Mouse (Mus musculus): ENCODE measurements around the gene Crabp2. TPM values are rescaled to one million over a fixed set of nuclear protein-coding genes. Genes with fewer than 3 reads are reported as not detected.

Gene Crabp2
- total RNA-seq (2023): 1 to 10 TPM; 2.3 to 5.0 TPM

GRCm38 (mm10) chr3:87948378-87949265 is at the start of gene Crabp2:
Gene Crabp2, plus strand, starts transcription at chr3:87948666.

GRCm38 (mm10) chr3:87905880-87906485 is 42.5 kb upstream of the Crabp2 start, which contains the start of gene Hdgf:
Gene Hdgf, plus strand, starts transcription at chr3:87906321.

GRCm38 (mm10) chr3:87919336-87920108 is 28.9 kb upstream of the Crabp2 start, which contains the start of gene Mrpl24:
Gene Mrpl24, plus strand, starts transcription at chr3:87919506.

GRCm38 (mm10) chr3:87930078-87930795 is 18.2 kb upstream of the Crabp2 start, which contains the start of the genes Isg20l2 and Rrnad1:
Gene Isg20l2, plus strand, starts transcription at chr3:87930314.
Gene Rrnad1, minus strand, starts transcription at chr3:87930717.

GRCm38 (mm10) chr3:87970939-87971488 is 22.5 kb downstream of the Crabp2 start, which contains the start of gene Nes:
Gene Nes, plus strand, starts transcription at chr3:87971078.

GRCm38 (mm10) chr3:88000181-88000580 is 51.7 kb downstream of the Crabp2 start, which contains the start of gene Bcan:
Gene Bcan, minus strand, starts transcription at chr3:88000230.

Other genes starting within 250 kb of the Crabp2 start
- 1 to 10 TPM in 1 of 2 experiments, under 1 TPM in 1; 0.61 to 5.9 TPM for gene Lrrc71, start 200.0 kb upstream of the Crabp2 start, total RNA-seq (2023)
- gene Ntrk1, start 153.5 kb upstream of the Crabp2 start, total RNA-seq (2023): not detected
- under 1 TPM in 1 of 2 experiments, not detected in 1; 0.15 TPM for gene Insrr, start 151.7 kb upstream of the Crabp2 start, total RNA-seq (2023)
- 10 to 100 TPM; 35.6 to 35.9 TPM for gene Pear1, start 124.4 kb upstream of the Crabp2 start, total RNA-seq (2023)
- gene Sh2d2a, start 101.9 kb upstream of the Crabp2 start, total RNA-seq (2023): 100 to 1,000 TPM; 194 to 202 TPM
- gene Prcc, start 63.1 kb upstream of the Crabp2 start, total RNA-seq (2023): 10 to 100 TPM; 57.4 to 65.0 TPM
- 100 to 1,000 TPM; 103 to 104 TPM for gene Hdgf, start 42.3 kb upstream of the Crabp2 start, total RNA-seq (2023)
- gene Mrpl24, start 29.2 kb upstream of the Crabp2 start, total RNA-seq (2023): 100 to 1,000 TPM; 147 to 161 TPM
- gene Isg20l2, start 18.4 kb upstream of the Crabp2 start, total RNA-seq (2023): 10 to 100 TPM; 69.9 to 72.7 TPM
- gene Rrnad1, start 17.9 kb upstream of the Crabp2 start, total RNA-seq (2023): 10 to 100 TPM; 31.8 to 33.3 TPM
- not detected for gene Nes, start 22.4 kb downstream of the Crabp2 start, total RNA-seq (2023)
- gene Bcan, start 51.6 kb downstream of the Crabp2 start, total RNA-seq (2023): not detected
- gene Hapln2, start 78.9 kb downstream of the Crabp2 start, total RNA-seq (2023): not detected
- 10 to 100 TPM; 21.9 to 34.1 TPM for gene Gpatch4, start 94.4 kb downstream of the Crabp2 start, total RNA-seq (2023)
- 10 to 100 TPM; 24.1 to 31.7 TPM for gene Naxe, start 109.8 kb downstream of the Crabp2 start, total RNA-seq (2023)
- gene Ttc24, start 129.6 kb downstream of the Crabp2 start, total RNA-seq (2023): not detected
- gene Iqgap3, start 133.3 kb downstream of the Crabp2 start, total RNA-seq (2023): 1 to 10 TPM in 1 of 2 experiments, under 1 TPM in 1; 0.77 to 2.1 TPM
- 100 to 1,000 TPM; 241 to 255 TPM for gene Mef2d, start 193.7 kb downstream of the Crabp2 start, total RNA-seq (2023)